Mouse (Mus musculus): Measurements from ENCODE around the gene Aif1.

GRCm38 (mm10) chr17:35202442-35202841 lies 26.6 kb upstream of the Aif1 start:
- no peak for TF ChIP-seq CTCF (IDR thresholded peaks at IDR 0.05; ENCODE audit: low read depth, low read length)
- no peak for TF ChIP-seq POLR2A (IDR thresholded peaks at IDR 0.05; ENCODE audit: insufficient read depth, low read length)
